Mouse (Mus musculus) heart, embryonic 15.5 days (tissue): ENCODE measurements at regions not wholly inside any gene's neighbourhood (a gene's known extent, or its start where the extent isn't known, plus 50 kb on each side); places are given as distances from the start of the nearest gene placed in this dataset.

Experiments
- ATAC-seq: fragments of 200-750 bp; cut with Nextera tagmentation; replicated peaks from 2 replicates; pipeline ENCODE4 v1.8.0; 2017; ENCODE audit warnings: low read depth, moderate TSS enrichment; ENCODE audit not compliant: insufficient number of reproducible peaks, insufficient read depth, low FRiP score
- H3K27ac ChIP-seq: fragments of 300-500 bp; sonication (generic); 2 replicates; pipeline ENCODE4 v1.5.1; 2015; ENCODE audit warnings: mild to moderate bottlenecking, inconsistent platforms
- H3K27me3 ChIP-seq: fragments of 300-500 bp; sonication (generic); 2 replicates; pipeline ENCODE4 v1.6.1; 2015; ENCODE audit warnings: inconsistent platforms
- H3K36me3 ChIP-seq: fragments of 300-500 bp; sonication (generic); 2 replicates; pipeline ENCODE4 v1.6.1; 2015; ENCODE audit warnings: mild to moderate bottlenecking, inconsistent platforms
- H3K4me1 ChIP-seq: fragments of 300-500 bp; sonication (generic); replicated peaks from 2 replicates; pipeline ENCODE4 v1.6.1; 2015; ENCODE audit warnings: inconsistent platforms
- H3K4me2 ChIP-seq: fragments of 300-500 bp; sonication (generic); 2 replicates; pipeline ENCODE4 v1.6.1; 2015; ENCODE audit warnings: inconsistent platforms, mild to moderate bottlenecking, moderate library complexity
- H3K4me3 ChIP-seq: fragments of 300-500 bp; sonication (generic); 2 replicates; pipeline ENCODE4 v1.5.1; 2015; ENCODE audit warnings: mild to moderate bottlenecking, inconsistent platforms
- H3K9ac ChIP-seq: fragments of 300-500 bp; sonication (generic); 2 replicates; pipeline ENCODE4 v1.6.1; 2015; ENCODE audit warnings: mild to moderate bottlenecking, inconsistent platforms
- H3K9me3 ChIP-seq: fragments of 300-500 bp; sonication (generic); replicated peaks from 2 replicates; pipeline ENCODE4 v1.6.1; 2016; ENCODE audit warnings: inconsistent platforms
- whole genome bisulfite sequencing: fragments of 180-500 bp; shearing (Covaris S2); methylation state at CpG from one replicate; pipeline ENCODE4 v1.1.7; 2015; ENCODE audit warnings: mixed read lengths; 5-methylcytosine and 5-hydroxymethylcytosine counted together

DNA sequence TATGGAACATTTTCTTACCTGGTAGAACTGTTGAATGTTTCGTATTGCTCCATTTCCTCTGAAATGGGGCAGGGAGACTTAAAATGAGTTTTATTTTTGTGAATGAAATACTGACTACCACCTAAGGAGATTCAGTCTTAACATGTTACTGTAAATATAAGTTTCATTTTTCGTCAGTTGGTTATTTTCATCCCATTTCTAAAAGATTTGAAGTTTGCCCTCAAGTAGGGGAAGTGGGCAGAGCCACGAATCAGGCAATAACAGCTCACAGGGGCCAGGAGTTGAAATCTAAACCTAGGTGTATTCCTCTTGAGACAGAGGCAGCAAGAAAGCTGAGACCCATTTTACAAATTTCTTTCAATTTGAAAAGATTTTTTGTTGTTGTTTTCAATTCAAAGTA lies 88.6 kb upstream of the Ahr start:
- no peak overlapping the region for H3K9ac ChIP-seq
- no peaks in the 10 kb centered on the region for H3K4me1 ChIP-seq
- H3K27me3 ChIP-seq: no peaks in the 10 kb centered on the region
- WGBS: 61% methylated on average over 3 of the region's 3 CpGs
- H3K4me3 ChIP-seq: no peak overlapping the region
- no peak for ATAC-seq
- H3K36me3 ChIP-seq: no peaks in the 10 kb centered on the region
- no peak overlapping the region for H3K4me2 ChIP-seq
- no peak overlapping the region for H3K27ac ChIP-seq
- no peaks in the 10 kb centered on the region for H3K9me3 ChIP-seq

DNA sequence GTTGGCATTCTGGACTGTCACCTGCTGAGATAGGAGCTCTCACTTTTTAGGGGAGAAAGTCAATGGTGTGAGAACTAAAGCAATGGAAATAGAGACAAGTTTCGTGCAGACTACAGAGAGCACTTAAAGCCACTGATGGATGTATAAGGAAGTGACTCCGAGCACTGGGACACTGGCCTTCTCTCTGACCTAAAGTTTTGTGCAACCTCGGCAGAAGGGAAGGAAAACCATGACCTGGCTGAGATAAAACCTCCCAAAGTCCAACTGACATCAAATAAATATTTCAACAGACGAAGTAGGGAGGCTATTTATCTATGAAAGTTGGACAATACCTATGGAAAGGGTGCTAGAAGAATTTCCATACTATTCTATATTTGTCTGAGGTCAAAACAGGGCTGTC lies 80.0 kb upstream of the Ahr start:
- 42% methylated on average over 4 of the region's 4 CpGs for WGBS
- no peak for ATAC-seq
- H3K36me3 ChIP-seq: no peaks in the 10 kb centered on the region
- H3K9ac ChIP-seq: no peak overlapping the region
- H3K27ac ChIP-seq: no peak overlapping the region
- H3K9me3 ChIP-seq: no peaks in the 10 kb centered on the region
- H3K27me3 ChIP-seq: no peaks in the 10 kb centered on the region
- H3K4me2 ChIP-seq: no peak overlapping the region
- no peak overlapping the region for H3K4me3 ChIP-seq
- no peaks in the 10 kb centered on the region for H3K4me1 ChIP-seq

DNA sequence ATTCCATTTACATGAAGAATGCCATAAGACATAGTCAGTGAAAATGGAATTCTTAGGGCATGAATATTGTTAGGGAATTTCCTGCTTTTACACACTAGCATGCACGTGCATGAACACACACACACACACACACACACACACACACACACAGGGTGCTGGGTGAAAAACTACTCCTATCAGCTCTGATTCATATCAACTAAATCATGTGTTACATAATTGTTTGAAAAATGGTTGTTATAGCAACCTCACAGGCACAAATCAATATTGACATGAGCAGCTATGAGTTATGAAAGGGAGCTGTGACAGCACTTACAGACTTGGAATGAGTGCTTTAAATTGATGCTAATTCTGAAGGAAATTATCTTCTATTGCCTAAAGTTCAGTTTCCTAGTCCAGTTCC lies 72.8 kb upstream of the Ahr start:
- H3K27me3 ChIP-seq: no peaks in the 10 kb centered on the region
- no peak overlapping the region for H3K4me3 ChIP-seq
- no peak for ATAC-seq
- WGBS: 63% methylated on average over 1 of the region's 1 CpGs
- H3K4me1 ChIP-seq: no peaks in the 10 kb centered on the region
- no peaks in the 10 kb centered on the region for H3K9me3 ChIP-seq
- H3K27ac ChIP-seq: no peak overlapping the region
- H3K4me2 ChIP-seq: no peak overlapping the region
- H3K36me3 ChIP-seq: no peaks in the 10 kb centered on the region
- H3K9ac ChIP-seq: no peak overlapping the region

DNA sequence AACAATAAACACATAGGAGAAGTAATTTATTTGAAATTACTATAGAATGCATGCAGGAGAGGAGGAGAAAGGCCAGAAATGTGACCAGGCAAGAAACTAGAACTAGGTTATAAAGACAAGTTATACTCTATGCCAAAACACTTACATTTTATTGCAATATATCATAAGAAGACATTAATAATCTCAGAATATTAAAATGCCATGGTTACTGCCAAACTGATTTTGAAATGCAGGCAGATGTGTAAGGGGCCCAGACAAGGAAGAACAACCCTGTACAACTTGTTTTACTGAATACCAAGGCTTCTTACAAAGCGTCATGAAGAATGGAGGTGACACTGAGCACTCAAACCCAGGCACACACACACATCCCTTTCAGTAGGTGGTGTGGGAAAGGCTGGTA lies 68.9 kb upstream of the Ahr start:
- H3K4me1 ChIP-seq: no peaks in the 10 kb centered on the region
- no peak overlapping the region for H3K4me2 ChIP-seq
- H3K27me3 ChIP-seq: no peaks in the 10 kb centered on the region
- H3K4me3 ChIP-seq: no peak overlapping the region
- no peak overlapping the region for H3K9ac ChIP-seq
- no peaks in the 10 kb centered on the region for H3K9me3 ChIP-seq
- 87% methylated on average over 1 of the region's 1 CpGs for WGBS
- no peak for ATAC-seq
- H3K27ac ChIP-seq: no peak overlapping the region
- no peaks in the 10 kb centered on the region for H3K36me3 ChIP-seq

DNA sequence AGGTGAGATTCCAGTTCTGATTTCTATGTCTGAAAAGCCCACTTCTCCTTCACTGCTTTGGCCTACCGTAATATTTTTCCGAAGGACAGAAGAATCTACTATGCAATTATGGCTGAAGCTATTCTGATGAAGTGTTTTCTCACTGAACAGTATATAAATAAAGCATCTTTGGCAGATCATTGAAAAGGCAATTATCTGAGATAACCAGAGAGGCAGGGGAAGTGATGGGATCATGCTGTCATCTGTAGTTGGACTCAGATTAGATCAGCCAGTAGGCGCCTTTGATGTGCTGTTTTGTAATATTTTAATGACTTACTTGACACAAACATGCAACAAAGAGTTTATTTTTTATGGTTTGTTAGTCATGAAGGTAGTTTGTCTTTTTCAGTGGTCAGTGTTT lies 67.8 kb upstream of the Ahr start:
- H3K9ac ChIP-seq: no peak overlapping the region
- H3K4me2 ChIP-seq: no peak overlapping the region
- no peak overlapping the region for H3K27ac ChIP-seq
- no peaks in the 10 kb centered on the region for H3K9me3 ChIP-seq
- H3K36me3 ChIP-seq: no peaks in the 10 kb centered on the region
- ATAC-seq: no peak
- H3K27me3 ChIP-seq: no peaks in the 10 kb centered on the region
- H3K4me3 ChIP-seq: no peak overlapping the region
- WGBS: 88% methylated on average over 3 of the region's 3 CpGs
- no peaks in the 10 kb centered on the region for H3K4me1 ChIP-seq

DNA sequence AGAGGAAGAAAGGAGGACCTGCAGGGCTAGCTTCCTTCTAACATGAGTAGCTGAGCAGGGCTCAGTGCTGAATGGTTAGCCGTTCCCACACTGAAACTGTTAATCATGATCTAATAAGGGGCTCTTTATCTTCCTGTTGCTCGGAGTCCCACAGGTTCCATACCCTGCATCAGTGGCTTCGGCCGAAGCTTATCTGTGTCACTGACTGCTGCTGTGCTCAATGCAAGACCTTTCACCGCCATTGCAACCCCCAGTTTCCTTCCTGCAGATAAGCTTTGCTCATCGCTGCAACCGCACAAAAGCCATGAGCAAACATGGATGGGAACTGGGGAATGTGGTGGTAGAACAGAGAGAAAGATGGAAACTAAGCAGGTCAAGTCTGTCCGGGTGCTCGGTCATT lies 63.5 kb upstream of the Ahr start:
- H3K9ac ChIP-seq: no peak overlapping the region
- no peaks in the 10 kb centered on the region for H3K36me3 ChIP-seq
- no peak overlapping the region for H3K4me3 ChIP-seq
- no peak overlapping the region for H3K27ac ChIP-seq
- no peak for ATAC-seq
- H3K9me3 ChIP-seq: no peaks in the 10 kb centered on the region
- WGBS: 39% methylated on average over 9 of the region's 9 CpGs
- H3K4me1 ChIP-seq: no peaks in the 10 kb centered on the region
- H3K27me3 ChIP-seq: no peaks in the 10 kb centered on the region
- H3K4me2 ChIP-seq: no peak overlapping the region

- no peaks in the 10 kb centered on the region for H3K9me3 ChIP-seq
Measured at GRCm38 (mm10) chr12:35592866-35593265, 58.0 kb upstream of the Ahr start.

More at GRCm38 (mm10) chr12:35592866-35593265, 58.0 kb upstream of the Ahr start:
- 83% methylated on average over 3 of the region's 3 CpGs for WGBS
- Histone ChIP-seq H3K36me3 (no peaks in the 10 kb centered on the region), H3K27ac (no peak overlapping the region), H3K27me3 (no peaks in the 10 kb centered on the region), H3K4me2 (no peak overlapping the region), H3K4me1 (no peaks in the 10 kb centered on the region), H3K9ac (no peak overlapping the region), H3K4me3 (no peak overlapping the region)
- ATAC-seq: no peak
